Mouse (Mus musculus) right cerebral cortex, postnatal 25 days (tissue): Measurements from ENCODE around the gene Med25.
A peak's percentile ranks its signal among the peaks of the same experiment; 100 is the strongest.

Source experiments
- DNase-seq: peaks from one replicate; pipeline ENCODE4 v3.0.0; 2022

Med25 gene

GRCm38 (mm10) chr7:44845006-44845405 is 47.5 kb downstream of the Med25 start:
- DNase-seq: no peak

GRCm38 (mm10) chr7:44841825-44842463 is 50.6 kb downstream of the Med25 start:
- no peak for DNase-seq

GRCm38 (mm10) chr7:44840426-44840825 is 52.1 kb downstream of the Med25 start:
- no peak for DNase-seq

DNA sequence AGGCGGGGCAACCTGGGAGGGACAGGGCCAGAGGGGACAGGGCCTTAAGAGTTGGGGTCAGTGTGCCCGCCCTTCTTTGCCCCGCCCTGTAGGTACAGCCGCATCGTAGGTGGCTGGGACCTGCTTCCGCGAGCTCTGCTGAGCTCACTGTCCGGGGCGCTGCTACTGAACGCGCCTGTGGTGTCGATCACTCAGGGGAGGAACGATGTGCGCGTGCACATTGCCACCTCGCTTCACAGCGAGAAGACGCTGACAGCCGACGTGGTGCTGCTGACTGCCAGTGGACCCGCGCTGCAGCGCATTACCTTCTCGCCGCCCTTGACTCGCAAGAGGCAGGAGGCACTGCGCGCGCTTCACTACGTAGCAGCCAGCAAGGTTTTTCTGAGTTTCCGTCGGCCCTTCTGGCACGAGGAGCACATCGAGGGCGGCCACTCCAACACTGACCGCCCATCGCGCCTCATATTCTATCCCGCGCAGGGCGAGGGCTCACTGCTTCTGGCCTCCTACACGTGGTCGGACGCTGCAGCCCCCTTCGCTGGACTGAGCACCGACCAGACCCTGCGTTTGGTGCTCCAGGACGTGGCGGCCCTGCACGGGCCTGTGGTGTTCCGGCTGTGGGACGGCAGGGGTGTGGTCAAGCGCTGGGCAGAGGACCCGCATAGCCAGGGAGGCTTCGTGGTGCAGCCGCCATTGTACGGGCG is 52.9 kb downstream of the Med25 start:
- DNase-seq: peak; percentile 60

GRCm38 (mm10) chr7:44839171-44839490 is 53.4 kb downstream of the Med25 start:
- no peak for DNase-seq

DNA sequence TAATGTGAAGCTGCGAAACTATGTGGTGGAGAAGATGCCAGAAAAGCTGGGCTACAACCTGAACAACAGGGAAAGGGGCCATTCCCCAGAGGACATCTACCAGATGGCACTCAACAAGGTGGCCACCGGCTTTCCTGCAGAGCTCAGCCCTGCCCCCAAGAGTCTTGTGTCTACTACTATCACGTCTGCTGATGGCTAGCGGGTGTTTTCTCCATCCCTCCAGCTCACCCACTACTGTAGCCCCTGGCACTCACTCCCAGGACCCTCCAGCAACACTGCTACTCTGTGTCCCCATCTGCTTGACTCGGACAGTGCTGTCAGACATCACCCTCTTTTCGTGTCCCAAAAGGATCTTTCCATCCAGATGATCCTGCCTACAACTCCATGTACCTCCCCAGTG is 54.4 kb downstream of the Med25 start:
- DNase-seq: no peak

GRCm38 (mm10) chr7:44836423-44837053 is 56.0 kb downstream of the Med25 start:
- no peak for DNase-seq

DNA sequence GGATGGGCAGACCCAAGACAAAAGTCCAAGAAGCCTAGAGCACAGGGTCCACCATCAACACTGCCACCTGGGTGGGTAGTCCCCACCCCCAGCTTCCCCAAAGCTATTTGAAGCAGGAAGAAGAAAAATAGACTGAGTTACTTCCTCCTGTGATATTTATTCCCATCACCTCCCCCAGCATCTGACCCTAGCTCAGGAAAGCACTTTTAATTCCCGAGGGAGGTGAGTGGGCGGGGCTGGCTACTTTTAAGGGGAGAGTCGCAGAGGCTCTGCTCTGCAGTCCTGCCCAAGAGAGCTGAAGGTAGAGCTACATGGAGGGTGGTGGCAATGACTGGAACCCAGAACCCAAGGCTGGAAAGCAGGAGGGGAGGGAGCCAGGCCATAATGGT is 56.5 kb downstream of the Med25 start:
- DNase-seq: no peak

DNA sequence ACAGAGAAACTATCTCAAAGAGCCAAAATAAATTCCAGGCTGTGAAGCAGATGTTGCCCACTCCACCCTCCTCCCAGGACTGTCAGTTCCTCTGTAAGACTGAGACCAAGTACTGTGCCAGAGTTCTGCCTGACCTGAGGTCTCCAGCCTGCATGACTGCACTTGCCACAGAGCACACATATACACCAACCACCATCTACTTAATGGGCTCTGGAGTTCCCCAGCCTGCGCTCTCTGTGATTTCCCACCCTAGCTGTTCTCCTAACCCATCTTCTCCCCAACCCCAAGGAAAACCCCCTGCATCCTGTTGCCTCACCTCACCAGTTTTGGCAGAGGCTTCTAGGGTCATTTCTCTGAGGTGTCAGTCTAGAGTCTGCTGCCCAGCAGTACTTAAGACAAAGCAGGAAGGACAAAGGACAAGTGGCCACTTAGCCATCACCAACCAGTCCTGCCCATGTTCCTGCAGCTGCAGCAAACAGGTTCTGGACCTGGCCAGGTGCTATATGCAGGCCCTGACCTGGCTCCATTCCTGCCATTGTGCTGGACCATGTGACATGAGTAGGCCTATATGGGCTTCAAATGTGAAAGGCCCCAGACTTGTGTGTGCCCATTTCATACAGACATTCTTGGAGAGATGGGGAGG is 57.0 kb downstream of the Med25 start:
- no peak for DNase-seq

DNA sequence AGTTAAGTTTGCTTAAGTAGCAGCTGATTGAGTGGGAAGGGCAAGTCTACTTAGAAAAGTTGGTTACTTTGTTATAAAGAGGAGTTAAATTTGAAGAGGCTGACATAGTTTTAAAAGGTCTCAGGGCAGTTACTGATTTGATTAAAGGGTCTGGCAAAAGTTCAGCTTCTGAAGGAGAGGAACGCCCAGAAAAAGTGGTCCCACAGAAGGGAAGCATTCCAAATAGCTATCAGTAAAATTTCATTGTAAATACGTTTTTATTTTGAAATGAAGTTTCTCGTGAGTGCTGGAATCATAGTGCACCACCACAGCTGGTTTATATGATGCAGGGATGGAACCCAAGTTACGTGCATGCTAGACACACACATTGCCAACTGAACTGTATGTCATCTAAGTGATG is 59.7 kb downstream of the Med25 start:
- DNase-seq: no peak

GRCm38 (mm10) chr7:44828706-44829105 is 63.8 kb downstream of the Med25 start:
- no peak for DNase-seq

- DNase-seq: no peak
Observed at GRCm38 (mm10) chr7:44826771-44827170, 65.7 kb downstream of the Med25 start.
